Comparison of ENCODE assay signal across 23 mouse cellular contexts in genomic region chr2:34056552-34056951, GRCm38 (mm10).
DNase-seq lines count a peak whose midpoint lies in the region; ATAC-seq and TF ChIP-seq lines count a peak whose summit lies in the region.
"Had no signal": no experiment of that assay in that cellular context is flagged by ENCODE, and none has a peak within 500 bp of the region (broad histone marks: within the 10 kb centered on the region; RNA-seq: fewer than 3 reads in every experiment).

No protein-coding gene starts in this region.

- H3K36me3 ChIP-seq in hindbrain, embryonic 12.5 days: no peaks in the 10 kb centered on the region
- no peaks in the 10 kb centered on the region for H3K36me3 ChIP-seq in hindbrain, embryonic 11.5 days (ENCODE audit: control insufficient read depth, insufficient read depth, low read length)
- H3K36me3 ChIP-seq in hindbrain, embryonic 14.5 days (replicated peaks; ENCODE audit: control insufficient read depth, insufficient read depth): no peaks in the 10 kb centered on the region
- H3K36me3 ChIP-seq in midbrain, postnatal 0 days (ENCODE audit: insufficient read depth, low read length): no peaks in the 10 kb centered on the region
- H3K36me3 ChIP-seq: liver, embryonic 12.5 days; stomach, embryonic 15.5 days had no signal

- no peak overlapping the region for H3K4me3 ChIP-seq in hindbrain, embryonic 12.5 days
- H3K4me3 ChIP-seq in hindbrain, embryonic 11.5 days (ENCODE audit: low read depth, low read length): no peak overlapping the region
- H3K4me3 ChIP-seq in hindbrain, embryonic 14.5 days (replicated peaks; ENCODE audit: low read length): no peak overlapping the region
- H3K4me3 ChIP-seq in midbrain, postnatal 0 days (ENCODE audit: low read depth, low read length): no peak overlapping the region
- H3K4me3 ChIP-seq: liver, embryonic 12.5 days; megakaryocyte, embryonic 14.5 days; stomach, embryonic 15.5 days had no signal

- TF ChIP-seq CTCF in midbrain, postnatal 0 days (IDR thresholded peaks at IDR 0.05): no peak

- no peaks in the 10 kb centered on the region for H3K4me1 ChIP-seq in hindbrain, embryonic 12.5 days
- no peaks in the 10 kb centered on the region for H3K4me1 ChIP-seq in hindbrain, embryonic 11.5 days (replicated peaks; ENCODE audit: control insufficient read depth, insufficient read depth, low read length)
- no peaks in the 10 kb centered on the region for H3K4me1 ChIP-seq in hindbrain, embryonic 14.5 days (replicated peaks; ENCODE audit: control insufficient read depth, insufficient read depth, low read length)
- 0 out of 2 replicates have a peak, but pooled peaks cover 3% of the 10 kb centered on the region for H3K4me1 ChIP-seq in midbrain, postnatal 0 days (ENCODE audit: insufficient read depth, low read length)
- H3K4me1 ChIP-seq: liver, embryonic 12.5 days; stomach, embryonic 15.5 days had no signal

- 0 out of 2 replicates have a peak overlapping the region, but pooled peaks have one; percentile 40 for H3K27ac ChIP-seq in hindbrain, embryonic 12.5 days
- no peak overlapping the region for H3K27ac ChIP-seq in hindbrain, embryonic 11.5 days (ENCODE audit: low read depth, low read length)
- peak overlapping the region; percentile 26; the same call in 1 of the 2 replicates for H3K27ac ChIP-seq in hindbrain, embryonic 14.5 days
- H3K27ac ChIP-seq in midbrain, postnatal 0 days (ENCODE audit: low read depth, low read length): 0 out of 2 replicates have a peak overlapping the region, but pooled peaks have one; percentile 12
- H3K27ac ChIP-seq: liver, embryonic 12.5 days; stomach, embryonic 15.5 days had no signal

- H3K4me2 ChIP-seq in hindbrain, embryonic 12.5 days (replicated peaks): no peak overlapping the region
- no peak overlapping the region for H3K4me2 ChIP-seq in hindbrain, embryonic 11.5 days (replicated peaks; ENCODE audit: low read depth, low read length)
- H3K4me2 ChIP-seq in hindbrain, embryonic 14.5 days (replicated peaks): no peak overlapping the region
- 0 out of 2 replicates have a peak overlapping the region, but pooled peaks have one; percentile 6 for H3K4me2 ChIP-seq in midbrain, postnatal 0 days (ENCODE audit: low read depth, low read length, poor library complexity, severe bottlenecking)
- H3K4me2 ChIP-seq: liver, embryonic 12.5 days; stomach, embryonic 15.5 days had no signal

- DNase-seq in hindbrain, embryonic 11.5 days (ENCODE audit: low spot score): no peak
- DNase-seq in brain, adult 2 months (ENCODE audit: low read depth, low spot score): peak; percentile 45
- no peak for DNase-seq in hindbrain, embryonic 14.5 days (ENCODE audit: low spot score)
- DNase-seq in midbrain, postnatal 0 days (ENCODE audit: low spot score): no peak
- DNase-seq in frontal cortex, postnatal 10 days (ENCODE audit: low spot score in 2 of 2): no peak
- DNase-seq: adrenal gland, adult 2 months; B cell, adult 2 months; cerebellum, adult 11 months; cerebellum, adult 9-10 months; cerebellum, postnatal 36 days; gastrocnemius, postnatal 10 days; kidney, adult 9 months; kidney, postnatal 10 days; layer of hippocampus, postnatal 36 days; left cerebral cortex, postnatal 4 days; liver, postnatal 0 days; lung, postnatal 4 days had no signal

- no peaks in the 10 kb centered on the region; the same call in 1 of the 2 replicates for H3K9me3 ChIP-seq in hindbrain, embryonic 12.5 days (replicated peaks)
- H3K9me3 ChIP-seq in hindbrain, embryonic 11.5 days (ENCODE audit: control insufficient read depth, low read length): no peaks in the 10 kb centered on the region
- no peaks in the 10 kb centered on the region for H3K9me3 ChIP-seq in hindbrain, embryonic 14.5 days (ENCODE audit: control insufficient read depth, low read length)
- no peaks in the 10 kb centered on the region for H3K9me3 ChIP-seq in midbrain, postnatal 0 days (ENCODE audit: low read length)
- H3K9me3 ChIP-seq: liver, embryonic 12.5 days; stomach, embryonic 15.5 days had no signal

- ATAC-seq in hindbrain, embryonic 12.5 days (ENCODE audit: low FRiP score): no peak
- ATAC-seq in hindbrain, embryonic 11.5 days (ENCODE audit: low FRiP score): no peak
- no peak for ATAC-seq in hindbrain, embryonic 14.5 days (ENCODE audit: low FRiP score)
- ATAC-seq in midbrain, postnatal 0 days (ENCODE audit: low FRiP score): no peak
- ATAC-seq: activated CD4-positive, CD25-positive, alpha-beta regulatory T cell, adult 4 months; intestine, embryonic 16.5 days; liver, embryonic 12.5 days; liver, postnatal 0 days had no signal

- H3K9ac ChIP-seq in hindbrain, embryonic 12.5 days: no peak overlapping the region
- no peak overlapping the region for H3K9ac ChIP-seq in hindbrain, embryonic 11.5 days (ENCODE audit: low read depth, low read length)
- no peak overlapping the region for H3K9ac ChIP-seq in hindbrain, embryonic 14.5 days
- H3K9ac ChIP-seq in midbrain, postnatal 0 days (replicated peaks; ENCODE audit: low read length, poor library complexity, severe bottlenecking): no peak overlapping the region
- H3K9ac ChIP-seq: liver, embryonic 12.5 days; liver, postnatal 0 days; stomach, embryonic 15.5 days had no signal

- no peaks in the 10 kb centered on the region for H3K27me3 ChIP-seq in hindbrain, embryonic 12.5 days
- H3K27me3 ChIP-seq in hindbrain, embryonic 11.5 days (ENCODE audit: control insufficient read depth, insufficient read depth, low read length): no peaks in the 10 kb centered on the region
- H3K27me3 ChIP-seq in hindbrain, embryonic 14.5 days (ENCODE audit: control insufficient read depth, insufficient read depth, low read length): no peaks in the 10 kb centered on the region
- no peaks in the 10 kb centered on the region for H3K27me3 ChIP-seq in midbrain, postnatal 0 days (ENCODE audit: insufficient read depth, low read length)
- H3K27me3 ChIP-seq: liver, embryonic 12.5 days; stomach, embryonic 15.5 days had no signal

- 72% methylated on average over 13 of the region's 13 CpGs for WGBS in hindbrain, embryonic 12.5 days
- WGBS in hindbrain, embryonic 11.5 days: 78% methylated on average over 13 of the region's 13 CpGs
- 62% methylated on average over 13 of the region's 13 CpGs for WGBS in hindbrain, embryonic 14.5 days
- 60% methylated on average over 13 of the region's 13 CpGs for WGBS in midbrain, postnatal 0 days
